Mouse (Mus musculus): ENCODE measurements around the gene Aspm. TPM values are rescaled to one million over a fixed set of nuclear protein-coding genes. Genes with fewer than 3 reads are reported as not detected.
"Not testable (repeated sequence)": the region's sequence is repeated elsewhere in the genome, so short reads cannot be mapped to it uniquely, and the experiment has no call there.

Aspm gene
- total RNA-seq (2015): 21.9 and 25.8 TPM in 2 replicates
- total RNA-seq (2017): 24.4 and 29.7 TPM in 2 replicates

- ATAC-seq (replicated peaks; ENCODE audit: poor library complexity): peak; percentile 95
These were observed at the start of gene Aspm for GRCm38 (mm10) chr1:139454340-139455225. Aspm (plus strand) TSS chr1:139454772.

GRCm38 (mm10) chr1:139405766-139406165 is 48.8 kb upstream of the Aspm start:
- no peak for ATAC-seq (replicated peaks; ENCODE audit: poor library complexity)

GRCm38 (mm10) chr1:139407701-139408100 is 46.9 kb upstream of the Aspm start:
- ATAC-seq (replicated peaks; ENCODE audit: poor library complexity): no peak

- not testable (repeated sequence) for ATAC-seq (replicated peaks; ENCODE audit: poor library complexity)
These were observed 42.2 kb upstream of the Aspm start for GRCm38 (mm10) chr1:139412365-139412764.

GRCm38 (mm10) chr1:139413465-139413864 is 41.1 kb upstream of the Aspm start:
- ATAC-seq (replicated peaks; ENCODE audit: poor library complexity): peak; percentile 99

GRCm38 (mm10) chr1:139421521-139421874 is 33.1 kb upstream of the Aspm start:
- peak; percentile 33 for ATAC-seq (replicated peaks; ENCODE audit: poor library complexity)

- peak; percentile 82 for ATAC-seq (replicated peaks; ENCODE audit: poor library complexity)
These were observed 32.4 kb upstream of the Aspm start, which contains the start of gene Zbtb41 for GRCm38 (mm10) chr1:139421875-139422791. Zbtb41 (plus strand) TSS chr1:139422288.

- ATAC-seq (replicated peaks; ENCODE audit: poor library complexity): no peak; the same call in 1 of the 2 replicates
These were observed 31.6 kb upstream of the Aspm start for GRCm38 (mm10) chr1:139422941-139423340.

- ATAC-seq (replicated peaks; ENCODE audit: poor library complexity): 0 out of 2 replicates have a peak, but pooled peaks have one; percentile 12
These were observed 30.6 kb upstream of the Aspm start for GRCm38 (mm10) chr1:139423931-139424330.

GRCm38 (mm10) chr1:139425006-139425405 is 29.6 kb upstream of the Aspm start:
- ATAC-seq (replicated peaks; ENCODE audit: poor library complexity): no peak

- peak; percentile 66 for ATAC-seq (replicated peaks; ENCODE audit: poor library complexity)
These were observed 16.2 kb upstream of the Aspm start for GRCm38 (mm10) chr1:139438373-139438772.

GRCm38 (mm10) chr1:139443103-139443502 is 11.5 kb upstream of the Aspm start:
- ATAC-seq (replicated peaks; ENCODE audit: poor library complexity): peak; percentile 44; the same call in 1 of the 2 replicates

GRCm38 (mm10) chr1:139455226-139455869 is 776 bp downstream of the Aspm start:
- peak; percentile 40 for ATAC-seq (replicated peaks; ENCODE audit: poor library complexity)

GRCm38 (mm10) chr1:139460807-139461206 is 6.2 kb downstream of the Aspm start:
- ATAC-seq (replicated peaks; ENCODE audit: poor library complexity): peak; percentile 84

GRCm38 (mm10) chr1:139465936-139466335 is 11.4 kb downstream of the Aspm start:
- peak; percentile 86 for ATAC-seq (replicated peaks; ENCODE audit: poor library complexity)

GRCm38 (mm10) chr1:139478898-139479297 is 24.3 kb downstream of the Aspm start:
- no peak for ATAC-seq (replicated peaks; ENCODE audit: poor library complexity)

- no peak for ATAC-seq (replicated peaks; ENCODE audit: poor library complexity)
These were observed 25.7 kb downstream of the Aspm start for GRCm38 (mm10) chr1:139480246-139480645.

- no peak for ATAC-seq (replicated peaks; ENCODE audit: poor library complexity)
These were observed 26.6 kb downstream of the Aspm start for GRCm38 (mm10) chr1:139481146-139481545.

- no peak for ATAC-seq (replicated peaks; ENCODE audit: poor library complexity)
These were observed 40.1 kb downstream of the Aspm start for GRCm38 (mm10) chr1:139494630-139495029.

- ATAC-seq (replicated peaks; ENCODE audit: poor library complexity): no peak
These were observed 40.8 kb downstream of the Aspm start for GRCm38 (mm10) chr1:139495408-139495807.

- no peak for ATAC-seq (replicated peaks; ENCODE audit: poor library complexity)
These were observed 41.6 kb downstream of the Aspm start for GRCm38 (mm10) chr1:139496212-139496611.

Data from megakaryocyte progenitor cell, adult 5-6 weeks (primary cell).